9 mouse cellular contexts compared by ENCODE assay signal in the genomic region with DNA sequence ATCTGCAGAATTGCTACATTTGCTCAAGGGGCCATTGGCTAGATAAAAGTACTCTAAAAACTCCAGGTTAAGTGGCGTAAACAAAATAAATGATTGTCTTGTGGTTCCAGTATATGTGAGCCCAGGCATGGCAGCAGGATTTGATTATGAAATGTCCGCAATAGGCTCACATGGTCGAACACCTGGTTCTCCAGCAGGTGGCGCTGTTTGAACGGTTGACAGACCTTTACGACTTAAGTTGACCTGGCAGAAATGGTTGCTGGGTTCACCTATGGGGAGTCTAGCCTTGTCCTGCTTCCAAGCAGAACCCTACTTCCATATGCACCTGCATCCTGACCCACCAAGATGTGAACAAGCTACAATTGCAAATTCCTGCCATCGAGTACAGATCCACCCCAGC. TPM values are rescaled to one million over a fixed set of nuclear protein-coding genes. Genes with fewer than 3 reads are reported as not detected.
DNase-seq lines count a peak whose midpoint lies in the region; ATAC-seq lines count a peak whose summit lies in the region.
"Had no signal": no experiment of that assay in that cellular context is flagged by ENCODE, and none has a peak within 500 bp of the region (broad histone marks: within the 10 kb centered on the region; RNA-seq: fewer than 3 reads in every experiment).

No protein-coding gene starts in this region.

- no peaks in the 10 kb centered on the region for H3K4me1 ChIP-seq in intestine, embryonic 14.5 days (replicated peaks; ENCODE audit: control insufficient read depth, insufficient read depth, low read length)
- H3K4me1 ChIP-seq in intestine, embryonic 15.5 days (replicated peaks) = no peaks in the 10 kb centered on the region
- peaks cover 5% of the 10 kb centered on the region; the same call in 1 of the 2 replicates for H3K4me1 ChIP-seq in embryonic facial prominence, embryonic 10.5 days

- H3K4me2 ChIP-seq in intestine, embryonic 14.5 days (ENCODE audit: low read length) = no peak overlapping the region
- no peak overlapping the region for H3K4me2 ChIP-seq in intestine, embryonic 15.5 days (replicated peaks)

- 57% methylated on average over 7 of the region's 7 CpGs for WGBS in intestine, embryonic 14.5 days
- WGBS in intestine, embryonic 15.5 days = 56% methylated on average over 7 of the region's 7 CpGs
- 52% methylated on average over 7 of the region's 7 CpGs for WGBS in embryonic facial prominence, embryonic 10.5 days

- no peak overlapping the region for H3K27ac ChIP-seq in intestine, embryonic 14.5 days (ENCODE audit: low read depth)
- H3K27ac ChIP-seq in intestine, embryonic 15.5 days = no peak overlapping the region
- H3K27ac ChIP-seq in embryonic facial prominence, embryonic 10.5 days (replicated peaks) = no peak overlapping the region
- H3K27ac ChIP-seq: macrophage had no signal

- H3K4me3 ChIP-seq in intestine, embryonic 14.5 days (ENCODE audit: low read depth, low read length) = no peak overlapping the region
- no peak overlapping the region for H3K4me3 ChIP-seq in intestine, embryonic 15.5 days (replicated peaks)
- H3K4me3 ChIP-seq in embryonic facial prominence, embryonic 10.5 days = no peak overlapping the region

- no peaks in the 10 kb centered on the region for H3K36me3 ChIP-seq in intestine, embryonic 14.5 days (ENCODE audit: control insufficient read depth, insufficient read depth, low read length)
- H3K36me3 ChIP-seq in intestine, embryonic 15.5 days = no peaks in the 10 kb centered on the region
- H3K36me3 ChIP-seq in embryonic facial prominence, embryonic 10.5 days (replicated peaks) = no peaks in the 10 kb centered on the region

- peak; percentile 69 for DNase-seq in intestine, embryonic 14.5 days (ENCODE audit: low spot score)
- DNase-seq in CD8-positive naive resting alpha-beta T cell, adult 2 months (ENCODE audit: low read depth in 2 of 2, low spot score in 2 of 2) = peak; percentile 45 to 55
- DNase-seq in embryonic facial prominence, embryonic 10.5 days (ENCODE audit: low spot score) = peak; percentile 64
- DNase-seq in lung, postnatal 10 days = peak; percentile 68
- peak; percentile 69 for DNase-seq in thymus, postnatal 14 days
- no peak for DNase-seq in frontal cortex, postnatal 14 days (ENCODE audit: low spot score in 2 of 2)

- ATAC-seq in intestine, embryonic 14.5 days (replicated peaks; ENCODE audit: low FRiP score, low TSS enrichment, low read depth) = no peak
- ATAC-seq in intestine, embryonic 15.5 days = no peak
- ATAC-seq in activated CD4-positive, CD25-positive, alpha-beta regulatory T cell, adult 4 months = peak; percentile 66

- no peaks in the 10 kb centered on the region for H3K9me3 ChIP-seq in intestine, embryonic 14.5 days (ENCODE audit: control insufficient read depth, low read length)
- H3K9me3 ChIP-seq in intestine, embryonic 15.5 days = no peaks in the 10 kb centered on the region
- no peaks in the 10 kb centered on the region for H3K9me3 ChIP-seq in embryonic facial prominence, embryonic 10.5 days

- peaks cover 11% of the 10 kb centered on the region for H3K27me3 ChIP-seq in intestine, embryonic 14.5 days (replicated peaks; ENCODE audit: control insufficient read depth, insufficient read depth, low read length)
- H3K27me3 ChIP-seq in intestine, embryonic 15.5 days (replicated peaks) = peaks cover 16% of the 10 kb centered on the region
- H3K27me3 ChIP-seq in embryonic facial prominence, embryonic 10.5 days (replicated peaks; ENCODE audit: low read depth, poor library complexity, severe bottlenecking) = peaks cover 21% of the 10 kb centered on the region

- no peak overlapping the region for H3K9ac ChIP-seq in intestine, embryonic 14.5 days (ENCODE audit: low read length)
- H3K9ac ChIP-seq in intestine, embryonic 15.5 days = no peak overlapping the region

RNA-seq across cellular contexts. Expression of a gene that starts 21.7 kb away (rescaled TPM):
- 22.0 and 29.2 TPM in 2 replicates for polyA plus RNA-seq in intestine, embryonic 14.5 days (2014; fragmentation: Nextera tagmentation; extraction: Ambion mirVana)
- polyA plus RNA-seq in intestine, embryonic 15.5 days (2015; fragmentation: Nextera tagmentation; extraction: Ambion mirVana) = 25.1 and 25.8 TPM in 2 replicates
- 10 to 100 TPM; 11.2 to 12.2 TPM for polyA plus RNA-seq in activated CD4-positive, CD25-positive, alpha-beta regulatory T cell, adult 4 months (2017; shearing (Covaris generic))
- 37.5 and 38.5 TPM in 2 replicates for polyA plus RNA-seq in embryonic facial prominence, embryonic 10.5 days (2016; fragmentation: Nextera tagmentation; extraction: Ambion mirVana)

Comparison
In these comparisons a context has a peak if more than half of its experiments do, and no peak if none do; other contexts are left out.
1. DNase-seq: peak in intestine, embryonic 14.5 days (single experiment), CD8-positive naive resting alpha-beta T cell, adult 2 months (2 of 2), embryonic facial prominence, embryonic 10.5 days (single experiment), lung, postnatal 10 days (single experiment) and thymus, postnatal 14 days (single experiment); none in frontal cortex, postnatal 14 days (0 of 2).